Mouse (Mus musculus) urinary bladder, postnatal 14 days (tissue): ENCODE measurements around the gene Pmm1.
"Not testable (repeated sequence)": the region's sequence is repeated elsewhere in the genome, so short reads cannot be mapped to it uniquely, and the experiment has no call there.

Source experiments
- DNase-seq: peaks from one replicate; pipeline ENCODE4 v3.0.0; 2021; ENCODE audit warnings: low spot score

The Pmm1 gene

DNA sequence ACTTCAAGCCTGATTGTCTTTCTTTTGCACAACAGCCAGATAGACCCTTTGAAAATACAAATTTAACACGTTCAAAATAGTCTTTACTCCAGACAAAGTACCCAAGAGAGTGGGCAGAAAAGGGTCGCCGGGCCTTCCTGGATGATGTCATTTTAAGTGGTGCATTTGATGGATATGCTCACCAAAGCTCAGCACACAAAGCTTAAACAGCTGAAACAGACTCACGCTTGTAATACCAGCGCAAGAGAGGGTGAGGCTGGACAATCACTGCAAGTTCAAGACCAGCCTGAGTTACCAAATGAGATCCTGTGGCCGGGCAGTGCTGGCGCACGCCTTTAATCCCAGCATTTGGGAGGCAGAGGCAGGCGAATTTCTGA lies 34.3 kb downstream of the Pmm1 start:
- DNase-seq, result no peak

DNA sequence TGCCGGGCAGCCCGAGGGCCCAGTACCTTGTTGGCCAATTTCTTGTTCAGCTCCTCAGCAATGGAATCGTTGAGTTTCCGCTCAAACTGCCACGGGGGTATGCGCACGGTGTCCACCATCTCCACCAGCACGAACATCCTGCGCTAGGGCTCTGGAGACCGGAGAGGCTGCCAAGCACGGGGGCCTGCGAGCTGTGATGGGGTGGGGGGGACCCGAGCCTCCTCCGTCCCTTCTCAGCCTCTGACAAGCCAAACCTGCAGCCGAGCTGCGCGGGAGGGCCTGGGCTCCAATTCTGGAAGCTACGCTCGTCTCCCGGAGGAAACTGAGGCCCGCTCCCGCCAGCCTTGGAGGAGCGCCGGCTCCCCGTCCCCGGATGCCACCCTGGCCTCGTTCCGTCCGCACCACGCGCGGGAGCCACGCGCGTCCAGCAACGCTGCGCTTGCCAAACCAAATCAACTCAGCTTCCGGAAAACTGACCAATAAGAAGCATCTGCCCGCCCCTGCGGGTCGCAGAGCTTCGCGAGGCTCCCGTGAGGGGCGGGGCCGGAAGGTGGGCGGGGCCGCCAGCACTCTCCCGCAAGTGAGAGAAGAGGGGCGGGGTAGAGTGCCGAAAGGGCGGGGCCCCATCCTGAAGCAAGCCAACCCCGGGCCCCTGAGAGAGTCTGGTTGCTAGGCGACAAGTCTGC lies 34.8 kb downstream of the Pmm1 start, which contains the start of gene Polr3h:
Polr3h (minus strand) TSS at position 481 of the 686 bp plus-strand sequence.
- DNase-seq, result peak; percentile 95

DNA sequence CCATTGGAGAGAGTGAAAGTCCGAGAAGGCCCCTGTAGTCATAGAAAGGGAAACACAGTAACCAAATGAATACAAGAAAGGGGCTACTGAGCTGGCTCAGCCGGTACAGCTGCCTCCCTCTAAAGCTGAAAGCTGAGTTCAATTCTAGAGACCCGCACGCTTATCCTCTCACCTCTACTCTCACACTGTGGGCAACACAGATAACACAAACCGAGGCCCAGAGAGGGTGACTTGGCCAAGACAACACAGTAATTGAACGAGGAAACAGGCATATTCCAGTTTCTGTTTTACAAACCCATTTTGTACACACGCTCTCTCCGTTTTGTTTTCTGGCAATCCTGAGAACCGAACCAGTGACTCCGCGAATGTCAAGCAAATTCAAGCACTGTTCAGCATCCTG lies 35.8 kb downstream of the Pmm1 start:
- DNase-seq, result no peak

DNA sequence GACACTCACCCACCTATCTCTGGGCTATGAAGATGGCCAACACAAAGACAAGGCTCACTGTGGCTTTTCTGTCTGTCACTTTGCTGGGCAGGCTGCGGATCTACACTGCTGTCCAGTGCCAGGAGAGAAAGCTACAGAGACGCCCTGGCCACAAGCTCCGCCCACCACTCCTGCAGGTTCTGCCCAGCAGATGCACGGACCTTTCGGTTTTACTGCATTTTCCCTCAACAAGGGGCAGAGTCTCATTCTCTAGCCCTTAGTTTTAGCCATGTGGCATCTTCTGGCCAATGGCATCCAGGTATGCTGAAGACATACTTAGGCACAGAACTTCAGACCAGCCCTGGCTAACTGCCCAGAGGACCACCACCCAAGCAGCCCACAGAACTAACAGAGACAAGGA lies 39.5 kb downstream of the Pmm1 start:
- no peak for DNase-seq

DNA sequence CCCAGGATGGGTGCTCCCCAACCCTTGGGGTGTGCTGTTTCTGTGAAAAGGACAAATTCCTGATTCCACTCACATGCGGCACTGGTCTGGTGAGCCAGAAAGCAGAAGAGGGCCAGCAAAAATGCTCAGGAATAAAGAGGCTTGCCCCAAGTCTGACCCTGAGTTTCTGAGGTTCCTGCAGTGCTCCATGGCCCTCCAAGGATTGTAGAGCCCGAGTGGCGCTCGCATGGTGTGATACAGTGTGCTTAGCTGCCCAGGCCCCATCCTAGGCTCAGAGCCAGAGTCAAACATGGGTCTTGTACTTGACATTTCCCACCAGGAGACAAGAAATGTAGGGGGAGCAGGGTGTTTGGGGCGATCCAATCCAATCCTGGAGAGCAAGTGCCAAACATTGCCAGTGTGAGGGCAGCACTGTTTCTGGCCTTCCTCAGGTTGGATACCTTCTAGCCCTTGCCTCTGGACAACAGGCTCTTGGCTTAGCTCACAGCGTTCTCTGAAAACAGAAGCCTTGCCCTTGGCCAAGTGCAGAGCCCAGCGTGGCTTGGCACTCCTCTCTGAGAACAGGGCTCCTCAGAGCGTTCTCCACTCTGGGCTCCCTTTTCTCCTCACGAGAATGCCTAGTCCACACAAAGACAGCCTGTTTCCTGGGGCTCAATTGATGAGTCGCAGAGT lies 40.0 kb downstream of the Pmm1 start:
- DNase-seq, result no peak

DNA sequence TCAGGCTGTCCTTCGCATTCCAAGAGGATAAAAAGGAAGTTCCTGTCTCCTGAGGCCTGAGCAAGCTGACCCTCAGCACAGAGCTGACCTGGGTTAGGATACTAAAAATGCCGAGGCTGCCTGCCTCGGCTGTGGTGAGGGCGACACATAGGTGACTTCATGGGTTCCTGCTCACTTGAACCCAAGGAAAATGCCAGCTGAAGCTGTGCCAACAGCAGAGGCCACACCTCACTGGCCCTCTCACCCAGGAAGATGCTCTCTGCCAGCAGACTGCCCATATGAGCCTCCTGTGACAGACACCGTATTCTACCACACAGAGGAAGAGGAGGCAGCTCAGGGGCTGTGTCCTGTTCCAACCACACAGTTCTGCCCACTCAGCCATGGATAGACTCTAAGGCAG lies 41.7 kb downstream of the Pmm1 start:
- no peak for DNase-seq

DNA sequence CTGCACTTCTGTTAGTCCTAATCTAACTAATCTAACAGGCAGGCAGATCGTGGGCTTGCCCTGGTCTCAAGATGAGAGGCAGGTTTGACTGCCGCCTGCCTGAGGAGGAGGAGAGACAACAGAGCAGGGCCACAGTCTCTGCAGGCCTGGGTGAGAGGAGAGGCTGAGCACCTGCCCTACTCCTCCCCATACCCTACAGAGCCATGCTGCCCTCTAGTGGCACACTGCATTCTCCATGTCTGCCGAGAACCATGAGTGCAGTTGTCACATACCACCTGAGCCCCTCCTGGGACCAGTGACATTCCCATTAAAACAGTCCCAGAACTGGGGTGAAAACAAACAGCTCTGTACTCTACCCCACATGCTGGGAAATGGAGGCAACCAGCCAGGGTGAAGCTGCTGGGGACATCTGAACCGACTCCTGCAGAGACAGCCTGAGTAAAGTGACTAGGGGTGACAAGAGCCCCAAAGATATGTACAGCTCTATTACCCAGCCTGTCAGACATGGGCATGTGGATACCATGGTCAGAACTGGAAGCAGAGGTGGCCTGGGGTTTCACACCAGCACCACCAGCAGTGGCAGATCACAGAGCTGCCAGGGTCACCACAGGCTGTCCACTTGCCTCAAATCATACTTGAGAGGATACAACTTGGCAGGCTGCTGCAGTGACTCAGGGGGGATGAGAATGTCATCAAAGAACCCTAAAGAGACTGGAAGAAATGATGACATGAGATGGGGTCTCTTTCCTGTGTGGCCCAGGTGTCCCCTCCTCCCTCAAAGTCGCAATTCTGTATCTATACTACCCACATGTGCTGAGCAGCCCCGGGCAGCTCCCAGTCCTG lies 42.9 kb downstream of the Pmm1 start:
- peak; percentile 78 for DNase-seq

DNA sequence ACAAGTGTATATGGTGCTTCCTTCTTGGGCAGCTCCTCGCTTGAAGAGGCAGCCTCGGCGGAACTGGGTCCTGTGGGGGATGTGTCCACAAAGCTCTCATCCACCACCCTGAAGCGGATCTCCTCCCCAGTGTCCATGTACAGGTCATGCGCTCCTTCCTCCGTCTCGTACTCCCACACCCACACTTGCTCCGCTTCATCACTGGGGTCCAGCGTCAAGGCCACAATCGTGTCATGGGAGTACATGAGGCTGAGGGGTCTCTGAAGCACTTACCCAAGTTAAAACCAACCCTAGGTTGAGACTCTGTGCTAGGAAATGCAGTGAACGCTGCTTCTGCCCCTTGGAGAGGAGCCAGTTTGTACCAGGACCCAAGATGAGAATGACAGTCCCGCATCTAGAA lies 43.5 kb downstream of the Pmm1 start:
- DNase-seq, result no peak

DNA sequence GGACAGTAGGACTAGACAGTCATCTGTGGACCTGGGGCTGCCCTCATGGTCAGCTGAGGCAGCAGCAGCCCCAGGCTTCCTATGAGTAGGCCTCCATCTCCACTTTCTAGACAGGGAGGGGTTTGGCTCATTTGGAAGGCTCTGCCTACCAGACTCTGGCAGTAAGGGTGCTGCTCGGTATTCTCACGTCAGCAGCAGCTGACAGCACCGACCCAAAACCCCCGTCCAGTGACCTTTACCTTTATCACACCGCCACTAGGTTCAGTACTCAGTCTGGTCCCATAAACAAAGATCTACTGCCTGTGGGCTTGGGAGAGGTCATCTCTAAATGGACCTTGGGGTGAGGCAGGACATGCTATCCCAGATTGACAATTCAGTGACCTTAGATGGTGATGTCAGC lies 45.1 kb downstream of the Pmm1 start:
- DNase-seq, result no peak

DNA sequence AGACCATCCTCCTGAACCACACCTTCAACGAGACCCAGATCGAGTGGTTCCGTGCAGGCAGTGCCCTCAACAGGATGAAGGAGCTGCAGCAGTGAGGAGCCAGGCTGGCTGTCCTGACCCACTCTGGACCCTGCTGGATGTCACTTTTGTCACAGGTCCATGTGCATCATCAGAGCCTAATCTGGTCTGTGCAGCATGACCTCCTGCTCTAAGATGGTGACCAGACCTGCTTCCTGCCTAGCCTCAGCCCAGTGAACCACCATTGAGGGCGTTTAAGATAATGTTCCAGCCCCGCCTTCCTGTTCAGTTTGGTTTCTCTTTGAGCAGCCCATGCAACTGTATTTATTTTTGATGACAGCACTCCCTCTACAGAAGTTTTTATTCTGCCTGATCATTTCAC lies 46.1 kb downstream of the Pmm1 start:
- DNase-seq, result no peak

DNA sequence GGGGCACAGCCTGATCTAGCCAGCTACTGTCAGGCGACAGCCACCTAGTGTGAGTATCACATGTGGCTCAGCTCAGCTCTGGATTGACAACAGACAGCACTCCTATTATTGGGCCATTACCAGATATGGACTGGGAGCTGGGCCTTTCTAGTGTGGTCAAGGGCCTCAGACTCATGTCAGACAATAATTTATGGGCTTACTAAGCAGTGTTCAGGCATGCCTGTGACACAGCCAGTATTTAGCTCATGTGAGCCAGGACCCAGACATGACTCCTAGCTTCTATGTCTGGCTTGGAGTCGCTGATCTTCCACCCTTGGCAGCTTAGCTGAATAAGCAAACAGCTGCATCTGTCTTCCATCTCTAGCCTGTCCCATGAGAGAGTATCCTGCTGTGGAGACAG lies 48.2 kb downstream of the Pmm1 start:
- DNase-seq, result no peak

DNA sequence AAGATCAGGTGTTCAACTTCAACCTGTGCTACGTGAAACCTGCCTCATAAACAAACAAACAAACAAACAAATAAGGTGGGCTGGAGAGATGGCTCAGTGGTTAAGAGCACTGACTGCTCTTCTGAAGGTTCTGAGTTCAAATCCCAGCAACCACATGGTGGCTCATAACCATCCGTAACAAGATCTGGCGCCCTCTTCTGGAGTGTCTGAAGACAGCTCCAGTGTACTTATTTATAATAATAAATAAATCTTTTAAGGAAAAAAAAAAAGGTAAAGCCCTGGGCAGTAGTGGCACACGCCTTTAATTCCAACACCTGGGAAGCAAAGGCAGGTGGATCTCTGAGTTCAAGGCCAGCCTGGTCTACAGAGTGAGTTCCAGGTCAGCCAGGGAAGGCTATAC lies 52.0 kb downstream of the Pmm1 start:
- not testable (repeated sequence) for DNase-seq

DNA sequence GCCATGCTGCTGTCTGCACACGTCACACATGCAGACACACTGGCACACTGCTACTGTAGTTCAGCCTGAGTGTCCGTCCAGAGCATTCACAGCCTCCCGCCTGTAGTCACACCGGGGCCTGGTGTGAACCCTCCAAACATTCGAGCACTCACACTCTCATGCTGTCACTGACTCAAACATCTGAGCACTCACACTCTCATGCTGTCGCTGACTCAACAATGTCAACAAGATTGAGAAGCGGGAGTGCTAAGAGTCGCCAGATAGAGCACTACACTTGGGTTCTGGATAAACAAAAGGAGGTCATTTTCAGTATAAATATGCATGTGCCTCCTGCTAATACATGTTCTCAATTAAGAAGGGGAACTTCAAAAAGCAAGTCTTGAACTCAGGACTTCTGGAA lies 52.8 kb downstream of the Pmm1 start:
- no peak for DNase-seq

DNA sequence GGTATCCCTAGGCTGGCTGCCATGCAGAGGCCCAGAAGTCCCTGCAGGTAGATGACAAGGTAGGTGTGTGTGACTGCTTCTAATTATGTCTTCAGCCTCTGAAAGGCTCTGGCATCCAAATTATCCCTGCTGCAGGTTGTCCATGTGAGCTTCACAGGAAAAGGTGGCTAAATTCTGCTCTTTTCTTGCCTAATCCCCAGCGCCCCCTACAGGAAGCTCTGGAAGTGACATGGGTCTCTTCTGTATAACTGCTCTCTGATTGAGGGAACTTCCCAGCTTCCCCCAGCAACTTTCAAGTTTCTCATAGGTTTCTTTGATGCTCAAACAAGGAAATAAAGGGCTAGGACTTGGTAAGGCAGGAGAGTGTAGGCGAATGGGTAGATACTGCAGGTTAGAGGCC lies 55.8 kb downstream of the Pmm1 start:
- peak; percentile 78 for DNase-seq
